Mouse (Mus musculus): ENCODE results near the gene Gmfg. TPM values are rescaled to one million over a fixed set of nuclear protein-coding genes. Genes with fewer than 3 reads are reported as not detected.

Gmfg gene
- polyA plus RNA-seq, 1 experiment from 2014 or later, result 35.0 TPM

- H3K27ac ChIP-seq (ENCODE audit: low read depth, low read length), result no peak overlapping the region
- no peaks in the 10 kb centered on the region for H3K4me1 ChIP-seq (replicated peaks; ENCODE audit: control insufficient read depth, insufficient read depth, low read length)
- no peaks in the 10 kb centered on the region for H3K36me3 ChIP-seq (ENCODE audit: control insufficient read depth, insufficient read depth)
- no peak for TF ChIP-seq CTCF (IDR thresholded peaks at IDR 0.05; ENCODE audit: low read depth)
- no peaks in the 10 kb centered on the region for H3K27me3 ChIP-seq (replicated peaks; ENCODE audit: control insufficient read depth, insufficient read depth, low read length)
- H3K9me3 ChIP-seq (ENCODE audit: control insufficient read depth), result no peaks in the 10 kb centered on the region
- 14% methylated on average over 4 of the region's 4 CpGs for WGBS
- H3K4me3 ChIP-seq (ENCODE audit: low read depth, low read length), result no peak overlapping the region
- H3K4me2 ChIP-seq (replicated peaks; ENCODE audit: low read depth), result no peak overlapping the region
- ATAC-seq, result peak; percentile 35; the same call in 1 of the 2 replicates
- no peak overlapping the region for H3K9ac ChIP-seq (ENCODE audit: low read depth, low read length)
Measured at GRCm38 (mm10) chr7:28442688-28443087, 5.4 kb downstream of the Gmfg start.

DNA sequence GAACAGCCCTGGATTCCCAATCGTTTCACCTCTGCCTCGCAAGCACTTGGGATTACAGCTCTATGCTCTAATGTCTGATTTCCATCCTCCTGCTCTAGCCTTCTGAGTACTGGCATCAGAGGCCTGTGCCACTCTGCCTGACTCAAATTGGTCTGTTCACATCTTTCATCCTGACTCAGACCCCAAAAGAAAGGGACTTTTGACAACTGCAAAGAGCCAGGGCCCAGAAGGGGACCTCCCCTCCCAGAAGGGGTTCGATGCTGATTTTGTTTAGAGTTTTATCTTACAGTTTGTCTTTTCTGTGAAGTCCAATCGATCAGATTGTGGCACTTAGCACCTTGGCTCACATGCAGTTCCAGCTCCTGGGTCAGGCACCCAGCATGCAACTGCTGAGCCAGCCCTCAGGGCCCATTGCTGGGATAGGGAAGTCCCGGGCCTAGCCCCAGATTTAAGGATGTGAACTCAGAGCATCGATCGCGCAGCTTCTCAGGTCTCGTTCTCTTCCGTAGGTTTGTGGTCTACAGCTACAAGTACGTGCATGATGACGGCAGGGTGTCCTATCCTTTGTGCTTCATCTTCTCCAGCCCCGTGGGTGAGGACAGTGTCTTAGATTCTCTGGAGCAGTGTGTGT, 7.2 kb downstream of the Gmfg start:
- no peaks in the 10 kb centered on the region for H3K27me3 ChIP-seq (replicated peaks; ENCODE audit: control insufficient read depth, insufficient read depth, low read length)
- no peak overlapping the region for H3K27ac ChIP-seq (ENCODE audit: low read depth, low read length)
- H3K4me3 ChIP-seq (ENCODE audit: low read depth, low read length), result no peak overlapping the region
- H3K4me2 ChIP-seq (replicated peaks; ENCODE audit: low read depth), result no peak overlapping the region
- no peaks in the 10 kb centered on the region for H3K36me3 ChIP-seq (ENCODE audit: control insufficient read depth, insufficient read depth)
- H3K4me1 ChIP-seq (replicated peaks; ENCODE audit: control insufficient read depth, insufficient read depth, low read length), result no peaks in the 10 kb centered on the region
- H3K9me3 ChIP-seq (ENCODE audit: control insufficient read depth), result no peaks in the 10 kb centered on the region
- 79% methylated on average over 13 of the region's 13 CpGs for WGBS
- no peak for TF ChIP-seq CTCF (IDR thresholded peaks at IDR 0.05; ENCODE audit: low read depth)
- H3K9ac ChIP-seq (ENCODE audit: low read depth, low read length), result no peak overlapping the region
- ATAC-seq, result no peak

GRCm38 (mm10) chr7:28446446-28446845, 9.2 kb downstream of the Gmfg start:
- no peak overlapping the region for H3K4me3 ChIP-seq (ENCODE audit: low read depth, low read length)
- ATAC-seq, result no peak
- H3K9me3 ChIP-seq (ENCODE audit: control insufficient read depth), result no peaks in the 10 kb centered on the region
- no peak overlapping the region for H3K27ac ChIP-seq (ENCODE audit: low read depth, low read length)
- H3K27me3 ChIP-seq (replicated peaks; ENCODE audit: control insufficient read depth, insufficient read depth, low read length), result no peaks in the 10 kb centered on the region
- no peaks in the 10 kb centered on the region for H3K4me1 ChIP-seq (replicated peaks; ENCODE audit: control insufficient read depth, insufficient read depth, low read length)
- no peaks in the 10 kb centered on the region for H3K36me3 ChIP-seq (ENCODE audit: control insufficient read depth, insufficient read depth)
- 9% methylated on average over 12 of the region's 12 CpGs for WGBS
- no peak overlapping the region for H3K9ac ChIP-seq (ENCODE audit: low read depth, low read length)
- TF ChIP-seq CTCF (IDR thresholded peaks at IDR 0.05; ENCODE audit: low read depth), result peak; percentile 85
- no peak overlapping the region for H3K4me2 ChIP-seq (replicated peaks; ENCODE audit: low read depth)

- Histone ChIP-seq H3K9ac (ENCODE audit: low read depth, low read length) (no peak overlapping the region), H3K4me1 (replicated peaks; ENCODE audit: control insufficient read depth, insufficient read depth, low read length) (no peaks in the 10 kb centered on the region), H3K4me3 (ENCODE audit: low read depth, low read length) (no peak overlapping the region), H3K27ac (ENCODE audit: low read depth, low read length) (no peak overlapping the region), H3K36me3 (ENCODE audit: control insufficient read depth, insufficient read depth) (no peaks in the 10 kb centered on the region), H3K27me3 (replicated peaks; ENCODE audit: control insufficient read depth, insufficient read depth, low read length) (no peaks in the 10 kb centered on the region), H3K4me2 (replicated peaks; ENCODE audit: low read depth) (no peak overlapping the region), H3K9me3 (ENCODE audit: control insufficient read depth) (no peaks in the 10 kb centered on the region)
- 35% methylated on average over 12 of the region's 12 CpGs for WGBS
- no peak for TF ChIP-seq CTCF (IDR thresholded peaks at IDR 0.05; ENCODE audit: low read depth)
- no peak for ATAC-seq
Measured at GRCm38 (mm10) chr7:28447101-28447830, 10.0 kb downstream of the Gmfg start.

- Histone ChIP-seq H3K4me2 (replicated peaks; ENCODE audit: low read depth) (no peak overlapping the region), H3K27ac (ENCODE audit: low read depth, low read length) (no peak overlapping the region), H3K4me1 (replicated peaks; ENCODE audit: control insufficient read depth, insufficient read depth, low read length) (no peaks in the 10 kb centered on the region), H3K9me3 (ENCODE audit: control insufficient read depth) (no peaks in the 10 kb centered on the region), H3K9ac (ENCODE audit: low read depth, low read length) (no peak overlapping the region), H3K27me3 (replicated peaks; ENCODE audit: control insufficient read depth, insufficient read depth, low read length) (no peaks in the 10 kb centered on the region), H3K36me3 (ENCODE audit: control insufficient read depth, insufficient read depth) (no peaks in the 10 kb centered on the region), H3K4me3 (ENCODE audit: low read depth, low read length) (no peak overlapping the region)
- no peak for ATAC-seq
- WGBS, result 60% methylated on average over 13 of the region's 13 CpGs
- no peak for TF ChIP-seq CTCF (IDR thresholded peaks at IDR 0.05; ENCODE audit: low read depth)
Measured at GRCm38 (mm10) chr7:28447865-28448820, 10.9 kb downstream of the Gmfg start.
